Mouse (Mus musculus): ENCODE measurements around the gene Fgd2. TPM values are rescaled to one million over a fixed set of nuclear protein-coding genes. Genes with fewer than 3 reads are reported as not detected.

The Fgd2 gene
- total RNA-seq, 4 experiments from 2014 or later = 7.5 to 7.9 (median 7.6) TPM

GRCm38 (mm10) chr17:29422337-29422736, 61.6 kb downstream of the Fgd2 start:
- DNase-seq (ENCODE audit: low spot score in 2 of 2) = no peak

- DNase-seq (ENCODE audit: low spot score in 2 of 2) = no peak
Observed at GRCm38 (mm10) chr17:29422912-29423504, 62.3 kb downstream of the Fgd2 start.

- no peak for DNase-seq (ENCODE audit: low spot score in 2 of 2)
Observed at GRCm38 (mm10) chr17:29423991-29424390, 63.3 kb downstream of the Fgd2 start.

GRCm38 (mm10) chr17:29425345-29425744, 64.6 kb downstream of the Fgd2 start:
- no peak for DNase-seq (ENCODE audit: low spot score in 2 of 2)

GRCm38 (mm10) chr17:29428213-29428612, 67.5 kb downstream of the Fgd2 start:
- DNase-seq (ENCODE audit: low spot score in 2 of 2) = no peak

GRCm38 (mm10) chr17:29428826-29429225, 68.1 kb downstream of the Fgd2 start:
- DNase-seq (ENCODE audit: low spot score in 2 of 2) = no peak

Other genes with a start within 250 kb of the Fgd2 start
- under 1 TPM in 1 of 4 experiments, not detected in 3; 0.14 TPM for gene Rab44, start 246.8 kb upstream of the Fgd2 start, total RNA-seq (2022)
- 100 to 1,000 TPM; 167 to 193 (median 174) TPM for gene Cpne5, start 122.7 kb upstream of the Fgd2 start, total RNA-seq (2022)
- 10 to 100 TPM; 17.0 to 19.9 (median 19.5) TPM for gene Ppil1, start 96.7 kb upstream of the Fgd2 start, total RNA-seq (2022)
- gene BC004004, start 92.1 kb upstream of the Fgd2 start, total RNA-seq (2022) = 100 to 1,000 TPM in 3 of 4 experiments, 10 to 100 TPM in 1; 98.1 to 131 (median 114) TPM
- gene Pi16, start 43.2 kb upstream of the Fgd2 start, total RNA-seq (2022) = 1 to 10 TPM; 1.2 to 1.6 (median 1.4) TPM
- 100 to 1,000 TPM; 565 to 601 (median 593) TPM for gene Mtch1, start 13.0 kb upstream of the Fgd2 start, total RNA-seq (2022)
- 1 to 10 TPM; 4.3 to 6.0 (median 5.1) TPM for gene Pim1, start 129.8 kb downstream of the Fgd2 start, total RNA-seq (2022)
- gene Gm17657, start 188.7 kb downstream of the Fgd2 start, total RNA-seq (2022) = not detected
- gene Tbc1d22b, start 188.9 kb downstream of the Fgd2 start, total RNA-seq (2022) = 10 to 100 TPM; 35.6 to 39.5 (median 38.4) TPM
- gene Tmem217, start 191.5 kb downstream of the Fgd2 start, total RNA-seq (2022) = not detected